Mouse (Mus musculus) liver, embryonic 14.5 days (tissue): ENCODE results near the gene St5.
A peak's percentile ranks its signal among the peaks of the same experiment; 100 is the strongest.

Experiments used
- CTCF ChIP-seq: IDR thresholded peaks from 2 replicates; pipeline ENCODE4 v1.5.1; 2016; ENCODE audit warnings: antibody characterized with exemption, low read depth, control low read depth
- EP300 ChIP-seq: IDR thresholded peaks from 2 replicates; pipeline ENCODE4 v1.6.1; 2016; ENCODE audit warnings: antibody characterized with exemption, low read depth

GRCm38 (mm10) chr7:109636086-109636792 lies 67.2 kb downstream of the St5 start:
- TF ChIP-seq CTCF (no peak), EP300 (peak; percentile 98)
